23 mouse cellular contexts compared by ENCODE assay signal in genomic region chr10:90376605-90377004, GRCm38 (mm10).
DNase-seq lines count a peak whose midpoint lies in the region; ATAC-seq and TF ChIP-seq lines count a peak whose summit lies in the region.
"Had no signal": no experiment of that assay in that cellular context is flagged by ENCODE, and none has a peak within 500 bp of the region (broad histone marks: within the 10 kb centered on the region; RNA-seq: fewer than 3 reads in every experiment).

No protein-coding gene starts in this region.

- H3K27ac ChIP-seq in kidney, postnatal 0 days, result no peak overlapping the region
- H3K27ac ChIP-seq: embryonic facial prominence, embryonic 12.5 days; hindbrain, embryonic 10.5 days; hindbrain, postnatal 0 days; liver, embryonic 12.5 days; lung, embryonic 15.5 days; macrophage; midbrain, embryonic 12.5 days had no signal

- ATAC-seq in kidney, postnatal 0 days (replicated peaks; ENCODE audit: low FRiP score, low read depth), result no peak
- ATAC-seq: forebrain, embryonic 14.5 days; hindbrain, postnatal 0 days; liver, embryonic 12.5 days had no signal

- DNase-seq in kidney, postnatal 0 days (ENCODE audit: low spot score), result peak; percentile 52
- no peak for DNase-seq in kidney, postnatal 25 days
- DNase-seq in ES-CJ7 (ENCODE audit: low read depth, low spot score), result peak; percentile 30
- peak; percentile 18 for DNase-seq in R1 (ENCODE audit: low read depth, low spot score)
- DNase-seq in mesoderm, embryonic 11.5 days (ENCODE audit: low read depth, low spot score), result peak; percentile 25
- DNase-seq in right cerebral cortex, postnatal 25 days, result no peak
- DNase-seq in heart, adult 11 months, result no peak
- DNase-seq: adrenal gland, postnatal 25 days; cerebellum, adult 11 months; cerebellum, postnatal 10 days; gastrocnemius, postnatal 36 days; kidney, adult 11 months; right cerebral cortex, postnatal 4 days; thymus, adult 2 months had no signal

- H3K36me3 ChIP-seq in kidney, postnatal 0 days (ENCODE audit: insufficient read depth, low read length), result no peaks in the 10 kb centered on the region
- H3K36me3 ChIP-seq: embryonic facial prominence, embryonic 12.5 days; G1E; hindbrain, embryonic 10.5 days; liver, embryonic 12.5 days; lung, embryonic 15.5 days; midbrain, embryonic 12.5 days had no signal

- no peak overlapping the region for H3K9ac ChIP-seq in kidney, postnatal 0 days (ENCODE audit: low read depth, low read length)
- H3K9ac ChIP-seq: embryonic facial prominence, embryonic 12.5 days; liver, embryonic 12.5 days; lung, embryonic 15.5 days; midbrain, embryonic 12.5 days had no signal

- H3K4me1 ChIP-seq in kidney, postnatal 0 days (replicated peaks; ENCODE audit: insufficient read depth, low read length), result no peaks in the 10 kb centered on the region
- H3K4me1 ChIP-seq: hindbrain, embryonic 10.5 days; liver, embryonic 12.5 days; lung, embryonic 15.5 days; midbrain, embryonic 12.5 days had no signal

- no peak overlapping the region for H3K4me3 ChIP-seq in kidney, postnatal 0 days (replicated peaks; ENCODE audit: low read depth, low read length)
- H3K4me3 ChIP-seq: embryonic facial prominence, embryonic 12.5 days; hindbrain, embryonic 10.5 days; liver, embryonic 12.5 days; lung, embryonic 15.5 days; midbrain, embryonic 12.5 days had no signal

- H3K4me2 ChIP-seq in kidney, postnatal 0 days (ENCODE audit: low read length), result no peak overlapping the region
- H3K4me2 ChIP-seq: embryonic facial prominence, embryonic 12.5 days; liver, embryonic 12.5 days; lung, embryonic 15.5 days; midbrain, embryonic 12.5 days had no signal

- WGBS in kidney, postnatal 0 days, result 60% methylated on average over 1 of the region's 1 CpGs

- no peak for TF ChIP-seq CTCF in kidney, postnatal 0 days (IDR thresholded peaks at IDR 0.05; ENCODE audit: low read depth)

- no peaks in the 10 kb centered on the region for H3K27me3 ChIP-seq in kidney, postnatal 0 days (ENCODE audit: insufficient read depth, low read length)
- H3K27me3 ChIP-seq: embryonic facial prominence, embryonic 12.5 days; liver, embryonic 12.5 days; lung, embryonic 15.5 days; midbrain, embryonic 12.5 days had no signal

- no peaks in the 10 kb centered on the region for H3K9me3 ChIP-seq in kidney, postnatal 0 days (replicated peaks; ENCODE audit: low read length)
- H3K9me3 ChIP-seq: embryonic facial prominence, embryonic 12.5 days; hindbrain, embryonic 10.5 days; liver, embryonic 12.5 days; lung, embryonic 15.5 days; midbrain, embryonic 12.5 days had no signal

Comparison
In these comparisons a context has a peak if more than half of its experiments do, and no peak if none do; other contexts are left out.
1. DNase-seq: peak in kidney, postnatal 0 days (single experiment), ES-CJ7 (single experiment), R1 (single experiment) and mesoderm, embryonic 11.5 days (single experiment); none in kidney, postnatal 25 days (0 of 2), right cerebral cortex, postnatal 25 days (single experiment) and heart, adult 11 months (single experiment).